Mouse (Mus musculus) retina, postnatal 7 days (tissue): ENCODE results near the gene Rnf167.

Experiments used
- DNase-seq: peaks from one replicate; pipeline ENCODE4 v3.0.0-alpha.2; 2012; ENCODE audit warnings: low read depth, low spot score

The Rnf167 gene

GRCm38 (mm10) chr11:70637764-70638163 is 9.3 kb upstream of the Rnf167 start:
- DNase-seq = no peak

GRCm38 (mm10) chr11:70638293-70638692 is 8.7 kb upstream of the Rnf167 start:
- no peak for DNase-seq

GRCm38 (mm10) chr11:70638714-70639278 is 8.2 kb upstream of the Rnf167 start, which contains the start of gene Gp1ba:
Gene Gp1ba, plus strand, starts transcription at chr11:70639122.
- DNase-seq = no peak

GRCm38 (mm10) chr11:70639976-70640375 is 7.1 kb upstream of the Rnf167 start:
- DNase-seq = no peak

- no peak for DNase-seq
These were observed 5.8 kb upstream of the Rnf167 start for GRCm38 (mm10) chr11:70641241-70641640.

GRCm38 (mm10) chr11:70643051-70643450 is 4.0 kb upstream of the Rnf167 start:
- DNase-seq = no peak

- DNase-seq = no peak
These were observed 2.4 kb upstream of the Rnf167 start for GRCm38 (mm10) chr11:70644564-70645103.

- no peak for DNase-seq
These were observed 1.4 kb upstream of the Rnf167 start for GRCm38 (mm10) chr11:70645461-70646258.

GRCm38 (mm10) chr11:70646259-70646555 is 828 bp upstream of the Rnf167 start:
- no peak for DNase-seq

- DNase-seq = no peak
These were observed 833 bp downstream of the Rnf167 start for GRCm38 (mm10) chr11:70647716-70648420.

GRCm38 (mm10) chr11:70648512-70648911 is 1.5 kb downstream of the Rnf167 start:
- no peak for DNase-seq

GRCm38 (mm10) chr11:70649185-70649734 is 2.2 kb downstream of the Rnf167 start:
- DNase-seq = no peak

GRCm38 (mm10) chr11:70650322-70651175 is 3.5 kb downstream of the Rnf167 start:
- no peak for DNase-seq

- DNase-seq = no peak
These were observed 4.4 kb downstream of the Rnf167 start for GRCm38 (mm10) chr11:70651391-70651790.

- DNase-seq = no peak
These were observed 5.2 kb downstream of the Rnf167 start for GRCm38 (mm10) chr11:70652029-70652883.

GRCm38 (mm10) chr11:70652884-70653344 is 5.9 kb downstream of the Rnf167 start:
- DNase-seq = no peak

GRCm38 (mm10) chr11:70653345-70654197 is 6.5 kb downstream of the Rnf167 start:
- DNase-seq = peak; percentile 63

- DNase-seq = peak; percentile 43
These were observed 7.3 kb downstream of the Rnf167 start, which contains the start of gene Pfn1 for GRCm38 (mm10) chr11:70654198-70654922. Gene Pfn1, minus strand, starts transcription at chr11:70654644.
